Mouse (Mus musculus): ENCODE measurements around the gene Fam19a1.

GRCm38 (mm10) chr6:96677813-96678212 is 564.9 kb downstream of the Fam19a1 start:
- TF ChIP-seq POLR2A (IDR thresholded peaks at IDR 0.05; ENCODE audit: low read depth, low read length) (no peak), CTCF (conservative IDR thresholded peaks at IDR 0.05; ENCODE audit: insufficient read depth, insufficient read length, low read depth, low read length) (no peak)

Measured in kidney, adult 2 months (tissue).